Mouse (Mus musculus) hindbrain, embryonic 16.5 days (tissue): Measurements from ENCODE around the gene Rtf1. TPM values are rescaled to one million over a fixed set of nuclear protein-coding genes. Genes with fewer than 3 reads are reported as not detected.
"Not testable (repeated sequence)": the region's sequence is repeated elsewhere in the genome, so short reads cannot be mapped to it uniquely, and the experiment has no call there.

Experiments
- ATAC-seq: fragments of 200-750 bp; cut with Nextera tagmentation; 2 replicates; pipeline ENCODE4 v1.8.0; 2017; ENCODE audit warnings: moderate TSS enrichment, moderate library complexity
- H3K27ac ChIP-seq: fragments of 300-500 bp; sonication (generic); 2 replicates; pipeline ENCODE4 v1.5.1; 2014; ENCODE audit warnings: low read depth, mild to moderate bottlenecking, control low read depth, low read length, moderate library complexity
- H3K27me3 ChIP-seq: fragments of 300-500 bp; sonication (generic); replicated peaks from 2 replicates; pipeline ENCODE4 v1.6.1; 2014; ENCODE audit warnings: low read length; ENCODE audit not compliant: control insufficient read depth, insufficient read depth
- H3K36me3 ChIP-seq: fragments of 300-500 bp; sonication (generic); 2 replicates; pipeline ENCODE4 v1.6.1; 2014; ENCODE audit warnings: mild to moderate bottlenecking, low read length, moderate library complexity, mixed read lengths; ENCODE audit not compliant: control insufficient read depth, insufficient read depth
- H3K4me1 ChIP-seq: fragments of 300-500 bp; sonication (generic); 2 replicates; pipeline ENCODE4 v1.6.1; 2014; ENCODE audit warnings: low read depth, low read length; ENCODE audit not compliant: control insufficient read depth, insufficient read depth
- H3K4me2 ChIP-seq: fragments of 300-500 bp; sonication (generic); 2 replicates; pipeline ENCODE4 v1.6.1; 2014; ENCODE audit warnings: mild to moderate bottlenecking, low read length, control low read depth, moderate library complexity
- H3K4me3 ChIP-seq: fragments of 300-500 bp; sonication (generic); 2 replicates; pipeline ENCODE4 v1.5.1; 2014; ENCODE audit warnings: mild to moderate bottlenecking, low read length, control low read depth, moderate library complexity
- H3K9ac ChIP-seq: fragments of 300-500 bp; sonication (generic); 2 replicates; pipeline ENCODE4 v1.6.1; 2014; ENCODE audit warnings: low read depth, mild to moderate bottlenecking, control low read depth, low read length, moderate library complexity
- H3K9me3 ChIP-seq: fragments of 300-500 bp; sonication (generic); 2 replicates; pipeline ENCODE4 v1.6.1; 2014; ENCODE audit warnings: mild to moderate bottlenecking, low read length, moderate library complexity; ENCODE audit not compliant: control insufficient read depth
- WGBS: fragments of 180-500 bp; shearing (Covaris S2); extraction: QIAGEN DNeasy Blood & Tissue Kit; methylation state at CpG from one replicate; pipeline ENCODE4 v1.1.7; 2014; 5-methylcytosine and 5-hydroxymethylcytosine counted together
- polyA plus RNA-seq: library from polyadenylated mRNA; unstranded; fragments of >200 nt; fragmentation: Nextera tagmentation; extraction: Ambion mirVana; gene quantifications from 2 replicates; pipeline ENCODE4 v1.2.1, GENCODE M21; 2015

Rtf1 gene
- polyA plus RNA-seq, result 44.7 and 45.1 TPM in 2 replicates

GRCm38 (mm10) chr2:119674525-119675214, at the start of gene Rtf1:
Gene Rtf1 (plus strand): TSS chr2:119675068.
- Histone ChIP-seq H3K27me3 (no peaks in the 10 kb centered on the region; the same call in 1 of the 2 replicates), H3K4me2 (peak within 1 kb of the TSS; percentile 93), H3K4me3 (peak within 1 kb of the TSS; percentile 99), H3K9me3 (no peaks in the 10 kb centered on the region), H3K27ac (peak within 1 kb of the TSS; percentile 78), H3K4me1 (peaks cover 15% of the 10 kb centered on the region), H3K9ac (peak within 1 kb of the TSS; percentile 99), H3K36me3 (no peaks in the 10 kb centered on the region)
- under 1% methylated on average over 45 of the region's 58 CpGs for WGBS
- peak; percentile 98 for ATAC-seq

GRCm38 (mm10) chr2:119636781-119637180, 38.1 kb upstream of the Rtf1 start:
- Histone ChIP-seq H3K27ac (no peak overlapping the region), H3K4me2 (no peak overlapping the region), H3K4me3 (no peak overlapping the region), H3K36me3 (no peaks in the 10 kb centered on the region), H3K27me3 (no peaks in the 10 kb centered on the region), H3K4me1 (no peaks in the 10 kb centered on the region), H3K9ac (no peak overlapping the region), H3K9me3 (no peaks in the 10 kb centered on the region)
- no peak for ATAC-seq
- 85% methylated on average over 1 of the region's 1 CpGs for WGBS

GRCm38 (mm10) chr2:119641214-119641912, 33.5 kb upstream of the Rtf1 start:
- no peak for ATAC-seq
- WGBS, result 94% methylated on average over 5 of the region's 5 CpGs
- Histone ChIP-seq H3K9me3 (no peaks in the 10 kb centered on the region), H3K27ac (no peak overlapping the region), H3K4me3 (no peak overlapping the region), H3K4me1 (no peaks in the 10 kb centered on the region), H3K4me2 (no peak overlapping the region), H3K27me3 (no peaks in the 10 kb centered on the region), H3K36me3 (no peaks in the 10 kb centered on the region), H3K9ac (no peak overlapping the region)

GRCm38 (mm10) chr2:119644254-119644653, 30.6 kb upstream of the Rtf1 start:
- H3K4me3 ChIP-seq, result no peak overlapping the region
- no peak overlapping the region for H3K9ac ChIP-seq
- no peak overlapping the region for H3K4me2 ChIP-seq
- H3K9me3 ChIP-seq, result no peaks in the 10 kb centered on the region
- H3K27me3 ChIP-seq, result no peaks in the 10 kb centered on the region
- no peak overlapping the region for H3K27ac ChIP-seq
- 94% methylated on average over 5 of the region's 5 CpGs for WGBS
- no peaks in the 10 kb centered on the region for H3K36me3 ChIP-seq
- H3K4me1 ChIP-seq, result no peaks in the 10 kb centered on the region
- no peak for ATAC-seq

GRCm38 (mm10) chr2:119662220-119663182, 12.4 kb upstream of the Rtf1 start, which contains the start of gene Ndufaf1:
Gene Ndufaf1 (minus strand): TSS chr2:119662827.
- Histone ChIP-seq H3K4me1 (peaks cover 7% of the 10 kb centered on the region), H3K4me2 (peak within 1 kb of the TSS; percentile 86), H3K27me3 (no peaks in the 10 kb centered on the region), H3K9me3 (no peaks in the 10 kb centered on the region), H3K4me3 (peak within 1 kb of the TSS; percentile 79), H3K9ac (peak within 1 kb of the TSS; percentile 85), H3K27ac (no peak within 1 kb of the TSS), H3K36me3 (peaks cover 4% of the 10 kb centered on the region; the same call in 1 of the 2 replicates)
- 2% methylated on average over 44 of the region's 44 CpGs for WGBS
- ATAC-seq, result peak; percentile 96

- H3K27me3 ChIP-seq, H3K4me2 ChIP-seq, H3K36me3 ChIP-seq, H3K27ac ChIP-seq, H3K4me3 ChIP-seq, H3K4me1 ChIP-seq, ATAC-seq, H3K9ac ChIP-seq, H3K9me3 ChIP-seq: not testable (repeated sequence)
- 71% methylated on average over 20 of the region's 23 CpGs for WGBS
Observed at GRCm38 (mm10) chr2:119665744-119666143, 9.1 kb upstream of the Rtf1 start.

- H3K27me3 ChIP-seq, result no peaks in the 10 kb centered on the region; the same call in 1 of the 2 replicates
- H3K27ac ChIP-seq, result no peak overlapping the region
- WGBS, result 14% methylated on average over 7 of the region's 7 CpGs
- no peaks in the 10 kb centered on the region for H3K4me1 ChIP-seq
- no peak overlapping the region for H3K4me2 ChIP-seq
- no peaks in the 10 kb centered on the region for H3K9me3 ChIP-seq
- H3K4me3 ChIP-seq, result no peak overlapping the region
- H3K9ac ChIP-seq, result no peak overlapping the region
- ATAC-seq, result no peak
- H3K36me3 ChIP-seq, result no peaks in the 10 kb centered on the region
Observed at GRCm38 (mm10) chr2:119669010-119669409, 5.9 kb upstream of the Rtf1 start.

GRCm38 (mm10) chr2:119675215-119675784, 432 bp downstream of the Rtf1 start:
- peak overlapping the region; percentile 93 for H3K4me2 ChIP-seq
- peaks cover 15% of the 10 kb centered on the region for H3K4me1 ChIP-seq
- ATAC-seq, result peak; percentile 88
- peak overlapping the region; percentile 99 for H3K4me3 ChIP-seq
- H3K9ac ChIP-seq, result peak overlapping the region; percentile 99
- under 1% methylated on average over 24 of the region's 39 CpGs for WGBS
- H3K9me3 ChIP-seq, result no peaks in the 10 kb centered on the region
- H3K27me3 ChIP-seq, result no peaks in the 10 kb centered on the region; the same call in 1 of the 2 replicates
- H3K36me3 ChIP-seq, result no peaks in the 10 kb centered on the region
- peak overlapping the region; percentile 78 for H3K27ac ChIP-seq
